Mouse (Mus musculus) liver, adult 2 months (tissue): Measurements from ENCODE around the gene Tead3. TPM values are rescaled to one million over a fixed set of nuclear protein-coding genes. Genes with fewer than 3 reads are reported as not detected.

Experiments
- DNase-seq: peaks from one replicate; pipeline ENCODE4 v3.0.0-alpha.2; 2011; ENCODE audit warnings: low read depth, low spot score; ENCODE audit errors: extremely low read depth
- H3K27ac ChIP-seq: fragments of 200-500 bp; replicated peaks from 2 replicates; pipeline ENCODE4 v1.5.1; 2012; ENCODE audit warnings: low read depth, mild to moderate bottlenecking, control low read depth, inconsistent platforms, low read length; ENCODE audit not compliant: insufficient read depth
- H3K27me3 ChIP-seq: fragments of 200-500 bp; 2 replicates; pipeline ENCODE4 v1.6.1; 2012; ENCODE audit warnings: mild to moderate bottlenecking, moderate library complexity, low read length, inconsistent platforms; ENCODE audit not compliant: control insufficient read depth, insufficient read depth
- H3K36me3 ChIP-seq: fragments of 200-500 bp; 2 replicates; pipeline ENCODE4 v1.6.1; 2012; ENCODE audit warnings: low read length, inconsistent platforms; ENCODE audit not compliant: control insufficient read depth, insufficient read depth
- H3K4me1 ChIP-seq: fragments of 200-500 bp; 2 replicates; pipeline ENCODE4 v1.6.1; 2011; ENCODE audit warnings: low read length; ENCODE audit not compliant: control insufficient read depth, insufficient read depth
- H3K4me3 ChIP-seq: fragments of 200-500 bp; 2 replicates; pipeline ENCODE4 v1.5.1; 2011; ENCODE audit warnings: low read depth, mild to moderate bottlenecking, control low read depth, low read length, moderate library complexity; ENCODE audit not compliant: insufficient read depth
- H3K79me2 ChIP-seq: fragments of 200-500 bp; 2 replicates; pipeline ENCODE4 v1.6.1; 2012; ENCODE audit warnings: inconsistent platforms, mild to moderate bottlenecking, low read length, moderate library complexity; ENCODE audit not compliant: control insufficient read depth, insufficient read depth
- H3K9ac ChIP-seq: fragments of 200-500 bp; 2 replicates; pipeline ENCODE4 v1.6.1; 2012; ENCODE audit warnings: low read depth, mild to moderate bottlenecking, control low read depth, inconsistent platforms, low read length
- CTCF ChIP-seq: fragments of 200-500 bp; IDR thresholded peaks from 2 replicates; pipeline ENCODE4 v1.5.1; 2011; ENCODE audit warnings: low read depth, low read length, control low read depth
- POLR2A ChIP-seq: fragments of 200-500 bp; IDR thresholded peaks from 2 replicates; pipeline ENCODE4 v1.6.1; 2011; ENCODE audit warnings: low read length, control low read depth; ENCODE audit not compliant: insufficient read depth; ENCODE audit errors: extremely low read depth
- WGBS: fragments of 180-500 bp; shearing (Covaris S2); methylation state at CpG from one replicate; pipeline ENCODE4 v1.1.7; 2018; 5-methylcytosine and 5-hydroxymethylcytosine counted together
- polyA plus RNA-seq: library from polyadenylated mRNA; depleted of rRNA; stranded (reverse); fragments of >200 nt; gene quantifications from 2 replicates; pipeline ENCODE4 v1.2.3, GENCODE M21; 2012; rRNA removed
- total RNA-seq: library from RNA; depleted of rRNA; stranded (reverse); fragments of >200 nt; gene quantifications from 2 replicates; pipeline ENCODE4 v1.2.3, GENCODE M21; 2014; rRNA removed

Tead3 gene
- total and polyA plus RNA-seq, 2 experiments = 3.0 to 11.0 TPM

DNA sequence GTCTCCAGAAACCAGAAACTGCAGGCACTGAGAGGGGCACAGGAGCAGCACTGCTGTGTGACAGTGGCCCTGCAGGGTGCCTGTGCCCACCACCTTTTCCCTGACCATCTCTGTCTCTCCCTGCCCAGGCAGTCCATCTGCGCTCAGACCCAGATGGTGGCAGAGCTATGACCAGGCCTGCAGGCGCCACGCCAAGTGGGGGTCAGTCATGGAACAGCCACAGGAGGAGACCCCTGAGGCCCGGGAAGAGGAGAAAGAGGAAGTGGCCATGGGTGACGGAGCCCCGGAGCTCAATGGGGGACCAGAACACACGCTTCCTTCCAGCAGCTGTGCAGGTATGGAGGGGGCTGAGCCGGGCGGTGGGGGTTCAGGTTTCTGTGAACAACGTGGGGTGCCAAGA is 64.5 kb downstream of the Tead3 start:
- H3K4me1 ChIP-seq = peaks cover 47% of the 10 kb centered on the region
- no peaks in the 10 kb centered on the region for H3K36me3 ChIP-seq
- H3K27ac ChIP-seq = no peak overlapping the region

GRCm38 (mm10) chr17:28283199-28283598 is 67.4 kb downstream of the Tead3 start:
- Histone ChIP-seq H3K27ac (peak overlapping the region; percentile 1; the same call in 1 of the 2 replicates), H3K4me3 (no peak overlapping the region), H3K79me2 (peaks cover 25% of the 10 kb centered on the region; the same call in 1 of the 2 replicates), H3K27me3 (no peaks in the 10 kb centered on the region), H3K4me1 (peaks cover 58% of the 10 kb centered on the region), H3K9ac (no peak overlapping the region), H3K36me3 (no peaks in the 10 kb centered on the region)
- WGBS = 44% methylated on average over 10 of the region's 10 CpGs
- peak; percentile 61 for DNase-seq
- TF ChIP-seq POLR2A (no peak), CTCF (no peak)

More for the DNA sequence above, 64.5 kb downstream of the Tead3 start:
- TF ChIP-seq CTCF (no peak), POLR2A (no peak)
- peaks cover 18% of the 10 kb centered on the region; the same call in 1 of the 2 replicates for H3K79me2 ChIP-seq
- H3K4me3 ChIP-seq = no peak overlapping the region
- no peak for DNase-seq
- H3K9ac ChIP-seq = no peak overlapping the region
- WGBS = 93% methylated on average over 10 of the region's 10 CpGs
- H3K27me3 ChIP-seq = no peaks in the 10 kb centered on the region

DNA sequence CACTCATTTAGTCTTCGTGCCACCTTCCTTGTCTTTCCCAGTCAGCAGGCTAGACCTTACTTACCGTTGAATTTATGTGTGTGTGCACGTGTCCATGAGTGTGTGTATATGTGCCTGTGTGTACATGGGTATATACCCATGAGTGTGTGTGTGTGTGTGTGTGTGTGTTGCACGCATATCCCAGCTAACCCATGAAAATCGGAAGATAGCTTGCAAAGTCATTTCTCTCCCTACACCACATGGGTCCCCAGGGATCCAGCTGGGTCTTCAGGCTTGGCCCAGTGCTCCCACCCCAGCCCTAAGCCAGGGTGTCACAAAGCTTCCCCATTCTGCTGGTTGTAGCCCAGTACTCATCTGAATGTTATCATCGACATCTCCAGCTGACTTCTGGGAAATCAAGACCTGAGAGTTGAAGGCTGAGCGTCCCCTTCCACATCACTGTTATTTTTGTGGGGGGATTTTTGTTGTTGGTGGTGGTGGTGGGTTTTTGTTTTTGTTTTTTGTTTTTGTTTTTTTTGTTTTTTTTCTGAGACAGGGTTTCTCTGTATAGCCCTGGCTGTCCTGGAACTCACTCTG is 68.7 kb downstream of the Tead3 start:
- Histone ChIP-seq H3K9ac (no peak overlapping the region), H3K4me1 (peaks cover 56% of the 10 kb centered on the region), H3K27ac (no peak overlapping the region), H3K36me3 (no peaks in the 10 kb centered on the region), H3K4me3 (no peak overlapping the region), H3K79me2 (peaks cover 25% of the 10 kb centered on the region; the same call in 1 of the 2 replicates), H3K27me3 (no peaks in the 10 kb centered on the region)
- WGBS = 90% methylated on average over 7 of the region's 7 CpGs
- TF ChIP-seq POLR2A (no peak), CTCF (no peak)
- no peak for DNase-seq

Other genes starting within 250 kb of the Tead3 start
- under 0.01 TPM in 1 of 2 replicates, not detected in the other for gene Scube3, start 208.7 kb downstream of the Tead3 start, total RNA-seq
- gene Scube3, start 208.7 kb downstream of the Tead3 start, polyA plus RNA-seq = 0.05 and 0.06 TPM in 2 replicates
- 10.4 and 13.2 TPM in 2 replicates for gene Zfp523, start 173.7 kb downstream of the Tead3 start, total RNA-seq
- gene Zfp523, start 173.7 kb downstream of the Tead3 start, polyA plus RNA-seq = 27.8 and 33.6 TPM in 2 replicates
- 0.28 and 0.67 TPM in 2 replicates for gene Def6, start 143.0 kb downstream of the Tead3 start, total RNA-seq
- gene Def6, start 143.0 kb downstream of the Tead3 start, polyA plus RNA-seq = 0.31 and 1.0 TPM in 2 replicates
- gene Ppard, start 118.1 kb downstream of the Tead3 start, total RNA-seq = 3.0 and 3.2 TPM in 2 replicates
- gene Ppard, start 118.1 kb downstream of the Tead3 start, polyA plus RNA-seq = 9.7 and 13.7 TPM in 2 replicates
- 6.6 and 9.1 TPM in 2 replicates for gene Fance, start 37.3 kb downstream of the Tead3 start, total RNA-seq
- 6.4 and 6.8 TPM in 2 replicates for gene Fance, start 37.3 kb downstream of the Tead3 start, polyA plus RNA-seq
- gene Rpl10a, start 22.3 kb downstream of the Tead3 start, total RNA-seq = 497 and 711 TPM in 2 replicates
- 1,137 and 1,616 TPM in 2 replicates for gene Rpl10a, start 22.3 kb downstream of the Tead3 start, polyA plus RNA-seq
- gene Tulp1, start 14.4 kb upstream of the Tead3 start, total RNA-seq = not detected in 2 replicates
- gene Tulp1, start 14.4 kb upstream of the Tead3 start, polyA plus RNA-seq = not detected in 2 replicates
- 25.6 and 30.3 TPM in 2 replicates for gene Fkbp5, start 166.7 kb upstream of the Tead3 start, total RNA-seq
- gene Fkbp5, start 166.7 kb upstream of the Tead3 start, polyA plus RNA-seq = 17.7 and 29.8 TPM in 2 replicates
- not detected in 2 replicates for gene Armc12, start 180.0 kb upstream of the Tead3 start, total RNA-seq
- gene Armc12, start 180.0 kb upstream of the Tead3 start, polyA plus RNA-seq = not detected in 2 replicates
- gene Clpsl2, start 198.6 kb upstream of the Tead3 start, total RNA-seq = not detected in 2 replicates
- gene Clpsl2, start 198.6 kb upstream of the Tead3 start, polyA plus RNA-seq = not detected in 2 replicates
- gene Clps, start 209.9 kb upstream of the Tead3 start, total RNA-seq = 9.5 and 70.1 TPM in 2 replicates
- gene Clps, start 209.9 kb upstream of the Tead3 start, polyA plus RNA-seq = 1.4 and 2.1 TPM in 2 replicates
- not detected in 2 replicates for gene Lhfpl5, start 224.8 kb upstream of the Tead3 start, total RNA-seq
- not detected in 2 replicates for gene Lhfpl5, start 224.8 kb upstream of the Tead3 start, polyA plus RNA-seq